In the genomic region with DNA sequence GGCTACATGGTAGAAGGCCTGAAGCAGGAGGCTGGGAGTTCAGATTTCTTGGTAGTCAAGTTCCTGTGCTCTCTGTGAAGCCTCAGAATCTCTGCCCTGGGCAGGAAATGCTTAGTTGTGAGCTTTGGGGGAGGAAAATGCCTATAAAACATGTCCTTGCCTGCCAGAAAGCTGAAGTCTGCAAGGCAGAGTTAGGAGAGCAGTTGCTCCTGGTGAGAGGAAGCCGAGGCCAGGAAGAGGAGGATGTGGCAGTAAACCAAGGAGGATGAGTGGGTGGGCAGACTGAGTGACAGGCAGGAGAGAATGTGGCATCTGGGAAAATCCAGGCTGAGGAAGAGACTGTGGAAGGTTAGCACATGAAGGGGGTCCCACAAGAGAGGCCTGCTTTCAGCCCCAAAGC, we compare ENCODE assay signal across 13 mouse cellular contexts.
DNase-seq lines count a peak whose midpoint lies in the region; ATAC-seq lines count a peak whose summit lies in the region.
"Had no signal": no experiment of that assay in that cellular context is flagged by ENCODE, and none has a peak within 500 bp of the region (broad histone marks: within the 10 kb centered on the region; RNA-seq: fewer than 3 reads in every experiment).

No protein-coding gene starts in this region.

- no peaks in the 10 kb centered on the region for H3K4me1 ChIP-seq in heart, embryonic 10.5 days
- H3K4me1 ChIP-seq in embryonic facial prominence, embryonic 10.5 days, result peaks cover 10% of the 10 kb centered on the region; the same call in 1 of the 2 replicates
- H3K4me1 ChIP-seq in limb, embryonic 10.5 days, result peaks cover 17% of the 10 kb centered on the region
- no peaks in the 10 kb centered on the region for H3K4me1 ChIP-seq in midbrain, embryonic 16.5 days (ENCODE audit: control insufficient read depth, insufficient read depth, low read length)
- H3K4me1 ChIP-seq: liver, embryonic 13.5 days had no signal

- no peaks in the 10 kb centered on the region for H3K36me3 ChIP-seq in heart, embryonic 10.5 days
- no peaks in the 10 kb centered on the region for H3K36me3 ChIP-seq in embryonic facial prominence, embryonic 10.5 days (replicated peaks)
- no peaks in the 10 kb centered on the region for H3K36me3 ChIP-seq in limb, embryonic 10.5 days
- H3K36me3 ChIP-seq in midbrain, embryonic 16.5 days (ENCODE audit: control insufficient read depth, insufficient read depth, low read length), result no peaks in the 10 kb centered on the region
- H3K36me3 ChIP-seq: heart, embryonic 13.5 days; liver, embryonic 13.5 days had no signal

- H3K9me3 ChIP-seq in heart, embryonic 10.5 days, result no peaks in the 10 kb centered on the region
- H3K9me3 ChIP-seq in embryonic facial prominence, embryonic 10.5 days, result no peaks in the 10 kb centered on the region
- H3K9me3 ChIP-seq in limb, embryonic 10.5 days (replicated peaks), result no peaks in the 10 kb centered on the region
- H3K9me3 ChIP-seq in midbrain, embryonic 16.5 days (replicated peaks; ENCODE audit: control insufficient read depth, low read length, poor library complexity, severe bottlenecking), result no peaks in the 10 kb centered on the region
- H3K9me3 ChIP-seq: liver, embryonic 13.5 days had no signal

- no peak overlapping the region for H3K27ac ChIP-seq in heart, embryonic 10.5 days
- 0 out of 2 replicates have a peak overlapping the region, but pooled peaks have one; percentile 24 for H3K27ac ChIP-seq in embryonic facial prominence, embryonic 10.5 days (replicated peaks)
- H3K27ac ChIP-seq in limb, embryonic 10.5 days, result peak overlapping the region; percentile 79
- H3K27ac ChIP-seq in midbrain, embryonic 16.5 days (ENCODE audit: low read length), result no peak overlapping the region
- H3K27ac ChIP-seq: heart, embryonic 13.5 days; hindbrain, postnatal 0 days; liver, embryonic 13.5 days; stomach, postnatal 0 days had no signal

- H3K27me3 ChIP-seq in heart, embryonic 10.5 days (ENCODE audit: insufficient read depth, poor library complexity, severe bottlenecking), result peaks cover 73% of the 10 kb centered on the region
- no peaks in the 10 kb centered on the region for H3K27me3 ChIP-seq in embryonic facial prominence, embryonic 10.5 days (replicated peaks; ENCODE audit: low read depth, poor library complexity, severe bottlenecking)
- H3K27me3 ChIP-seq in limb, embryonic 10.5 days (ENCODE audit: low read depth, poor library complexity, severe bottlenecking), result no peaks in the 10 kb centered on the region
- H3K27me3 ChIP-seq in midbrain, embryonic 16.5 days (ENCODE audit: control insufficient read depth, insufficient read depth, low read depth, low read length), result no peaks in the 10 kb centered on the region

- 24% methylated on average over 1 of the region's 1 CpGs for WGBS in heart, embryonic 10.5 days
- WGBS in embryonic facial prominence, embryonic 10.5 days, result 48% methylated on average over 1 of the region's 1 CpGs
- WGBS in limb, embryonic 10.5 days, result 20% methylated on average over 1 of the region's 1 CpGs
- WGBS in midbrain, embryonic 16.5 days, result 80% methylated on average over 1 of the region's 1 CpGs

- intact Hi-C loops in heart, postnatal 36 days (cut with DNase I), result no loop called here

- no peak for ATAC-seq in midbrain, embryonic 16.5 days
- ATAC-seq: hindbrain, postnatal 0 days had no signal

- H3K9ac ChIP-seq in midbrain, embryonic 16.5 days (ENCODE audit: low read depth, low read length), result no peak overlapping the region
- H3K9ac ChIP-seq: heart, embryonic 13.5 days; liver, embryonic 13.5 days had no signal

- H3K4me3 ChIP-seq in heart, embryonic 10.5 days, result no peak overlapping the region
- H3K4me3 ChIP-seq in embryonic facial prominence, embryonic 10.5 days, result no peak overlapping the region
- H3K4me3 ChIP-seq in limb, embryonic 10.5 days, result no peak overlapping the region
- no peak overlapping the region for H3K4me3 ChIP-seq in midbrain, embryonic 16.5 days (ENCODE audit: low read depth, low read length)
- H3K4me3 ChIP-seq: heart, embryonic 13.5 days; liver, embryonic 13.5 days had no signal

- H3K4me2 ChIP-seq in midbrain, embryonic 16.5 days (ENCODE audit: low read length), result no peak overlapping the region
- H3K4me2 ChIP-seq: heart, embryonic 13.5 days; liver, embryonic 13.5 days had no signal

- DNase-seq in heart, embryonic 10.5 days (ENCODE audit: low spot score), result peak; percentile 58
- DNase-seq in heart, postnatal 36 days, result no peak
- peak; percentile 24 for DNase-seq in layer of hippocampus, adult 9-11 months
- DNase-seq in layer of hippocampus, postnatal 10 days (ENCODE audit: low spot score in 2 of 2), result no peak
- DNase-seq in embryonic facial prominence, embryonic 10.5 days (ENCODE audit: low spot score), result no peak
- no peak for DNase-seq in limb, embryonic 10.5 days (ENCODE audit: low spot score)
- DNase-seq: cerebellum, adult 9-10 months; liver, embryonic 13.5 days; lung, postnatal 36 days had no signal

Comparison
In these comparisons a context has a peak if more than half of its experiments do, and no peak if none do; other contexts are left out.
1. DNase-seq: peak in heart, embryonic 10.5 days (single experiment) and layer of hippocampus, adult 9-11 months (single experiment); none in heart, postnatal 36 days (0 of 2), layer of hippocampus, postnatal 10 days (0 of 2), embryonic facial prominence, embryonic 10.5 days (single experiment) and limb, embryonic 10.5 days (single experiment).
2. H3K27ac ChIP-seq: peak in embryonic facial prominence, embryonic 10.5 days (single experiment) and limb, embryonic 10.5 days (single experiment); none in heart, embryonic 10.5 days (single experiment) and midbrain, embryonic 16.5 days (single experiment).